Mouse (Mus musculus): ENCODE results near the gene 1700018B08Rik. TPM values are rescaled to one million over a fixed set of nuclear protein-coding genes. Genes with fewer than 3 reads are reported as not detected.

The 1700018B08Rik gene
- total RNA-seq (2014; fragmentation: Nextera tagmentation) (not detected in 2 replicates), total RNA-seq (2017) (not detected in 2 replicates), polyA plus RNA-seq (2012) (not detected in 2 replicates)

DNA sequence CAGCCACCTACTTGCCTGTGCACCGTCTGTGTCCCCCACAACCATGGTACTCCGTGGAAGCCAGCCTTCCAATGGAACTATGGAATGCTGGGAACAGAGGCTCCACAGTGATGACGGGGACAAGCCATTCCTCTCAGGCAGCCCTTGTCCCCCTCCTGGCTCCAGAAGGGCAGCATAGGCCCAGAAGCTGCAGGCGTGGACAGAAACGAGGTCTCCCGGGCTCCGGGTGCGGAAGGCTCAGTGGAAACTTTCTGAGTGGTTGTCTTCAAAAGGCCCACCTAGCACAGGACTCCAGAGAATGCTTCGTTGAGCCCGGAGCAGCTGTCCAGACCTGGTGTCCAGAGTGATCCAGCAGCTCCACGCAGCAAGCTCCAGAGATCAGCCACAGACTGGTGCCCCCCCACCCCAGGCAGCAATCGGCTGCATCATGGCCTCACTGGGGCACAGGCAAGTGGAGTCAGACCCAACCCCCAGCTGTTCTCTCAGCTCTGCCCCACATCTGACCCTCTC, at the start of gene 1700018B08Rik:
1700018B08Rik (minus strand) TSS at position 45 of the 510 bp plus-strand sequence.
- TF ChIP-seq GATA2 (IDR thresholded peaks at IDR 0.05; ENCODE audit: borderline replicate concordance, low read depth, low read length) (no peak), GATA1 (IDR thresholded peaks at IDR 0.05; ENCODE audit: borderline replicate concordance, low read length) (no peak), TAL1 (conservative IDR thresholded peaks at IDR 0.05; ENCODE audit: low read depth, low read length) (no peak), POLR2AphosphoS5 (IDR thresholded peaks at IDR 0.05; ENCODE audit: insufficient replicate concordance, low read depth, low read length) (no peak), CTCF (IDR thresholded peaks at IDR 0.05; ENCODE audit: low read depth, low read length) (no peak)
- no peak within 1 kb of the TSS for H3K4me3 ChIP-seq (ENCODE audit: low read depth, low read length)
- ATAC-seq (ENCODE audit: extremely low read depth, insufficient number of reproducible peaks, low FRiP score, poor library complexity, severe bottlenecking) (no peak), DNase-seq (ENCODE audit: low spot score) (no peak)
- H3K4me1 ChIP-seq (ENCODE audit: insufficient read depth, low read depth, low read length) = no peaks in the 10 kb centered on the region
- H3K9me3 ChIP-seq (replicated peaks) = peaks cover 23% of the 10 kb centered on the region
- H3K36me3 ChIP-seq (replicated peaks) = peaks cover 3% of the 10 kb centered on the region
- no peaks in the 10 kb centered on the region; the same call in 1 of the 2 replicates for H3K27me3 ChIP-seq (ENCODE audit: insufficient read depth, low read length)

GRCm38 (mm10) chr8:121593293-121593692, 49.2 kb upstream of the 1700018B08Rik start:
- no peaks in the 10 kb centered on the region for H3K27me3 ChIP-seq (ENCODE audit: insufficient read depth, low read length)
- peaks cover 63% of the 10 kb centered on the region for H3K36me3 ChIP-seq (replicated peaks)
- H3K9me3 ChIP-seq (replicated peaks) = no peaks in the 10 kb centered on the region
- no peak for ATAC-seq (ENCODE audit: extremely low read depth, insufficient number of reproducible peaks, low FRiP score, poor library complexity, severe bottlenecking)
- TF ChIP-seq CTCF (IDR thresholded peaks at IDR 0.05; ENCODE audit: low read depth, low read length) (no peak), GATA1 (IDR thresholded peaks at IDR 0.05; ENCODE audit: borderline replicate concordance, low read length) (no peak)
- peaks cover 38% of the 10 kb centered on the region for H3K4me1 ChIP-seq (ENCODE audit: insufficient read depth, low read depth, low read length)
- DNase-seq (ENCODE audit: low spot score) = no peak
- H3K4me3 ChIP-seq (ENCODE audit: low read depth, low read length) = no peak overlapping the region; the same call in 1 of the 2 replicates

DNA sequence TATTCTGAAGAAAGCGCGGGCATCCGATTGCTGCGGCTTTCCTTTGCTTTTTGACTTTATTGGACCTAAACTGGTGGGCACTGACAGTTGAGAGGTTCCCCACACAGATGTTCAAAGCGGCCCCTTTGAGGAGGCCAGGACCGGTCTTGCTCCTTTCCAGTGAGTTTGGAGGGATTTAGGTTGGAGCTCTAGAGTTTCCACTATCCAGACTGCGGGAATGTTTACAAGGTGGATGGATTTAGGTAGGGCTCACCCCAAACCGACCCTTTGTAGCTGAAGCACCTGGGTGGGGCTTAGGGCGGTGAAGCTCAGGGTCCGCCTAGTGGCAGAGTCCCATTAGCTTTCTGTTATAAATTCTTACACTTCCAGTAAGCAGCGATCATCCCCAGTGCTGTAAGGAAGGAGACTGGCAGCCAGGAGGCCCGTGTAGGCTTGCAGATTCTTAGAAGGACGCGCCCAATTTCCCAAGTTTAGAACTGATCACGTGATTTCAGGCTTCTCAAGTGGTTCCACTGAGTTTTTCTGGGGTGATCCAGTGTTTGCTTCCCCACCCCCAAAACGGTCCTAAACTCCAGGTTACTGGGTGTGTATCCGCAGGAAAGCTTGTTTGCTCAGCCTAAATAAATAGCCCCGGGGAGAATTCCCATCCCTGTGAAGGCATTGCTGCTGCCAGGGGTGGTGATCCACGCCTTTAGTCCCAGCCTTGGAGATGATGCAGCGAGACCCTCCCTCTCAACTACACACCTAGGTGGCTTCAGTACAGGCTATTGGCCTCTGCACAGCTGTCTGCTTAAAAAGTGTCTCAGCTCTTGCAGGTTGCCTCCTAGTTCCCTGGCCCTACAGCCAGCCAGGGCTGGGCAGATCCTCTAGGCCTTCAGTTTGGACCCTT, 47.3 kb upstream of the 1700018B08Rik start:
- no peaks in the 10 kb centered on the region for H3K9me3 ChIP-seq (replicated peaks)
- DNase-seq (ENCODE audit: low spot score) (peak; percentile 80), ATAC-seq (ENCODE audit: extremely low read depth, insufficient number of reproducible peaks, low FRiP score, poor library complexity, severe bottlenecking) (peak; percentile 78)
- H3K4me1 ChIP-seq (ENCODE audit: insufficient read depth, low read depth, low read length) = peaks cover 38% of the 10 kb centered on the region
- no peaks in the 10 kb centered on the region for H3K27me3 ChIP-seq (ENCODE audit: insufficient read depth, low read length)
- H3K4me3 ChIP-seq (ENCODE audit: low read depth, low read length) = peak overlapping the region; percentile 96
- TF ChIP-seq GATA1 (IDR thresholded peaks at IDR 0.05; ENCODE audit: borderline replicate concordance, low read length) (no peak), POLR2AphosphoS5 (IDR thresholded peaks at IDR 0.05; ENCODE audit: insufficient replicate concordance, low read depth, low read length) (no peak), TAL1 (conservative IDR thresholded peaks at IDR 0.05; ENCODE audit: low read depth, low read length) (no peak)
- peaks cover 48% of the 10 kb centered on the region for H3K36me3 ChIP-seq (replicated peaks)

- Histone ChIP-seq H3K36me3 (replicated peaks) (peaks cover 38% of the 10 kb centered on the region), H3K27me3 (ENCODE audit: insufficient read depth, low read length) (no peaks in the 10 kb centered on the region), H3K4me3 (ENCODE audit: low read depth, low read length) (peak within 1 kb of the TSS; percentile 96), H3K4me1 (ENCODE audit: insufficient read depth, low read depth, low read length) (peaks cover 41% of the 10 kb centered on the region), H3K9me3 (replicated peaks) (no peaks in the 10 kb centered on the region)
- TF ChIP-seq GATA1 (IDR thresholded peaks at IDR 0.05; ENCODE audit: borderline replicate concordance, low read length) (no peak), CTCF (IDR thresholded peaks at IDR 0.05; ENCODE audit: low read depth, low read length) (no peak), POLR2AphosphoS5 (IDR thresholded peaks at IDR 0.05; ENCODE audit: insufficient replicate concordance, low read depth, low read length) (no peak), GATA2 (IDR thresholded peaks at IDR 0.05; ENCODE audit: borderline replicate concordance, low read depth, low read length) (no peak), TAL1 (conservative IDR thresholded peaks at IDR 0.05; ENCODE audit: low read depth, low read length) (no peak)
- peak; percentile 86 for DNase-seq (ENCODE audit: low spot score)
- peak; percentile 17 for ATAC-seq (ENCODE audit: extremely low read depth, insufficient number of reproducible peaks, low FRiP score, poor library complexity, severe bottlenecking)
These were observed 46.4 kb upstream of the 1700018B08Rik start, which contains the start of gene Map1lc3b for GRCm38 (mm10) chr8:121590203-121591177. TSS of gene Map1lc3b (plus strand) at chr8:121590361.

GRCm38 (mm10) chr8:121589205-121589726, 45.1 kb upstream of the 1700018B08Rik start:
- no peaks in the 10 kb centered on the region for H3K9me3 ChIP-seq (replicated peaks)
- H3K27me3 ChIP-seq (ENCODE audit: insufficient read depth, low read length) = no peaks in the 10 kb centered on the region
- TF ChIP-seq GATA2 (IDR thresholded peaks at IDR 0.05; ENCODE audit: borderline replicate concordance, low read depth, low read length) = no peak
- TF ChIP-seq GATA1 (IDR thresholded peaks at IDR 0.05; ENCODE audit: borderline replicate concordance, low read length) = no peak
- no peak for TF ChIP-seq CTCF (IDR thresholded peaks at IDR 0.05; ENCODE audit: low read depth, low read length)
- TF ChIP-seq POLR2AphosphoS5 (IDR thresholded peaks at IDR 0.05; ENCODE audit: insufficient replicate concordance, low read depth, low read length) = no peak
- TF ChIP-seq TAL1 (conservative IDR thresholded peaks at IDR 0.05; ENCODE audit: low read depth, low read length) = no peak
- no peak for ATAC-seq (ENCODE audit: extremely low read depth, insufficient number of reproducible peaks, low FRiP score, poor library complexity, severe bottlenecking)
- no peak for DNase-seq (ENCODE audit: low spot score)
- H3K4me1 ChIP-seq (ENCODE audit: insufficient read depth, low read depth, low read length) = peaks cover 47% of the 10 kb centered on the region
- peaks cover 27% of the 10 kb centered on the region for H3K36me3 ChIP-seq (replicated peaks)
- H3K4me3 ChIP-seq (ENCODE audit: low read depth, low read length) = no peak overlapping the region; the same call in 1 of the 2 replicates
